Mouse (Mus musculus) hindbrain, embryonic 14.5 days (tissue): ENCODE results near the gene Dbr1. TPM values are rescaled to one million over a fixed set of nuclear protein-coding genes. Genes with fewer than 3 reads are reported as not detected.

ENCODE experiments used
- ATAC-seq: fragments of 200-750 bp; cut with Nextera tagmentation; 2 replicates; pipeline ENCODE4 v1.8.0; 2017; ENCODE audit warnings: moderate number of reproducible peaks, mild to moderate bottlenecking, moderate TSS enrichment, moderate library complexity; ENCODE audit not compliant: low FRiP score
- DNase-seq: peaks from one replicate; pipeline ENCODE4 v3.0.0-alpha.2; 2015; ENCODE audit warnings: low spot score
- H3K27ac ChIP-seq: fragments of 300-500 bp; sonication (generic); 2 replicates; pipeline ENCODE4 v1.5.1; 2014; ENCODE audit warnings: mild to moderate bottlenecking, moderate library complexity
- H3K27me3 ChIP-seq: fragments of 300-500 bp; sonication (generic); 2 replicates; pipeline ENCODE4 v1.6.1; 2014; ENCODE audit warnings: mild to moderate bottlenecking, low read length, mixed read lengths; ENCODE audit not compliant: control insufficient read depth, insufficient read depth
- H3K36me3 ChIP-seq: fragments of 300-500 bp; sonication (generic); replicated peaks from 2 replicates; pipeline ENCODE4 v1.6.1; 2014; ENCODE audit not compliant: control insufficient read depth, insufficient read depth
- H3K4me1 ChIP-seq: fragments of 300-500 bp; sonication (generic); replicated peaks from 2 replicates; pipeline ENCODE4 v1.6.1; 2014; ENCODE audit warnings: antibody characterized with exemption, low read length, mixed read lengths; ENCODE audit not compliant: control insufficient read depth, insufficient read depth
- H3K4me2 ChIP-seq: fragments of 300-500 bp; sonication (generic); replicated peaks from 2 replicates; pipeline ENCODE4 v1.6.1; 2014; ENCODE audit warnings: mild to moderate bottlenecking, moderate library complexity
- H3K4me3 ChIP-seq: fragments of 300-500 bp; sonication (generic); replicated peaks from 2 replicates; pipeline ENCODE4 v1.5.1; 2014; ENCODE audit warnings: mild to moderate bottlenecking, low read length
- H3K9ac ChIP-seq: fragments of 300-500 bp; sonication (generic); 2 replicates; pipeline ENCODE4 v1.6.1; 2014
- H3K9me3 ChIP-seq: fragments of 300-500 bp; sonication (generic); 2 replicates; pipeline ENCODE4 v1.6.1; 2016; ENCODE audit warnings: low read length; ENCODE audit not compliant: control insufficient read depth
- whole genome bisulfite sequencing: fragments of 180-500 bp; shearing (Covaris S2); extraction: QIAGEN DNeasy Blood & Tissue Kit; methylation state at CpG from one replicate; pipeline ENCODE4 v1.1.7; 2014; 5-methylcytosine and 5-hydroxymethylcytosine counted together
- polyA plus RNA-seq: library from polyadenylated mRNA; unstranded; fragments of >200 nt; fragmentation: Nextera tagmentation; extraction: Ambion mirVana; gene quantifications from 2 replicates; pipeline ENCODE4 v1.2.1, GENCODE M21; 2014

Gene Dbr1
- polyA plus RNA-seq, 1 experiment from 2014 or later, result 22.1 TPM

DNA sequence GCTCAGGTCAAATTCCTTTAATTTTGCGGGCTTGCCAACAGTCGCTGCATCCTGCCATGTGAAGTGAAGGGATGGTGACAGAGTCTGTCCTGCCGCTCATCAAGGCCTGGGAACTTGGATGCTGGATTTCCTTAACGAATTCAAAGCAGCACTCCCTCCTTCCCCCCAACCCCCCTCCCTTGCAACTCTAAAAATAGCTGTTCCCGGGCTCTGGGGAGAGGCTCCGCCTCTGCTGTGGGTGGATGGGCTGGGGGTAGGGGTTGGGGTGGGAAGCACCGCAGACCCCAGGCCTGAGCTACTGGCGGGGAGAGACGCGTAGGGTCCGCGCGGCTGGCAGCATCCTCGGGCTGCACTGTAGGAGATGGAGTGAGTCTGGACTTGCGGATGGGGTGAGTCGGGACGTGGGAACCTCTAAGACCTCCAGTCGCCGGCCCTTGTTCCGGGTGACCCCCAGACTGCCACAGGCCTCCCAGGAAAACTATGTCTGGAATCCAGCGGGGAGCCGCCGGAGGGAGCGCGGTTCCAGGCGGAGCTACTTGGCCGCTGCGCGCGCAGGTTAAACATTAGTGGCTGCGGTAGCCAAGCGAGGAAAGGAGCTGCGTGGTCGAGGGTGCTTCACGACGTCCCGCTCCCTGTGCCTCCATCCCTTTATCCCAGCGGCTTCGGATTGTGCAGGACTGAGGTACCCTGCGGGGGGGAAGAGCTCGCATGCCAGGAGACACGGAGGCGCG lies 53.8 kb downstream of the Dbr1 start, which contains the start of gene Dzip1l:
Gene Dzip1l, plus strand, starts transcription at position 216 of the 731 bp plus-strand sequence.
- Histone ChIP-seq H3K9me3 (no peaks in the 10 kb centered on the region), H3K4me3 (peak within 1 kb of the TSS; percentile 52), H3K9ac (peak within 1 kb of the TSS; percentile 62), H3K27me3 (no peaks in the 10 kb centered on the region), H3K4me1 (peaks cover 17% of the 10 kb centered on the region), H3K36me3 (no peaks in the 10 kb centered on the region), H3K27ac (peak within 1 kb of the TSS; percentile 70), H3K4me2 (peak within 1 kb of the TSS; percentile 68)
- DNase-seq, result peak; percentile 74
- ATAC-seq, result peak; percentile 90
- WGBS, result under 1% methylated on average over 44 of the region's 44 CpGs

DNA sequence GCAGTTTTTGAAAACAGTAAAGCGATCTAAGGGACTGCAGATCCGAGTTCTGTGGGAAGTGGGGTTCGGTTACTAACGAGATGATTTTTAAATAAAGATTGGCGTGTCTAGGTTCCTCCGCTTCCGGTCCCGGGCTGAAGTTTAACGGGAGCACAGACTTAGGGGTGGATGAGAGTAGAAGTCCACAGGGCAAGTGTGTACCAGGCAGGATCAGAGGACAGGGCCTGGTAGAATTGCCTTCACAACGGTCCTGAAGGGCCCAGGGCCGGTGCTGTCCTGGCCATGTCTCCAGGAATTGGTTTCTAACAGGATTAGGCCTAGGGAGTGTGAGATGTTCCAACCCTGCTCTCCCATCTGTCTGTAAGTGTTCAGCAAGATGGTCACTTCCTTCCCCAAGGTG lies 54.5 kb downstream of the Dbr1 start:
- no peaks in the 10 kb centered on the region for H3K36me3 ChIP-seq
- peak; percentile 30 for DNase-seq
- peak; percentile 19; the same call in 1 of the 2 replicates for ATAC-seq
- WGBS, result under 1% methylated on average over 11 of the region's 11 CpGs
- no peaks in the 10 kb centered on the region for H3K9me3 ChIP-seq
- peak overlapping the region; percentile 68 for H3K4me2 ChIP-seq
- H3K9ac ChIP-seq, result peak overlapping the region; percentile 62
- peak overlapping the region; percentile 52 for H3K4me3 ChIP-seq
- H3K27me3 ChIP-seq, result no peaks in the 10 kb centered on the region
- peaks cover 17% of the 10 kb centered on the region for H3K4me1 ChIP-seq
- peak overlapping the region; percentile 70 for H3K27ac ChIP-seq

DNA sequence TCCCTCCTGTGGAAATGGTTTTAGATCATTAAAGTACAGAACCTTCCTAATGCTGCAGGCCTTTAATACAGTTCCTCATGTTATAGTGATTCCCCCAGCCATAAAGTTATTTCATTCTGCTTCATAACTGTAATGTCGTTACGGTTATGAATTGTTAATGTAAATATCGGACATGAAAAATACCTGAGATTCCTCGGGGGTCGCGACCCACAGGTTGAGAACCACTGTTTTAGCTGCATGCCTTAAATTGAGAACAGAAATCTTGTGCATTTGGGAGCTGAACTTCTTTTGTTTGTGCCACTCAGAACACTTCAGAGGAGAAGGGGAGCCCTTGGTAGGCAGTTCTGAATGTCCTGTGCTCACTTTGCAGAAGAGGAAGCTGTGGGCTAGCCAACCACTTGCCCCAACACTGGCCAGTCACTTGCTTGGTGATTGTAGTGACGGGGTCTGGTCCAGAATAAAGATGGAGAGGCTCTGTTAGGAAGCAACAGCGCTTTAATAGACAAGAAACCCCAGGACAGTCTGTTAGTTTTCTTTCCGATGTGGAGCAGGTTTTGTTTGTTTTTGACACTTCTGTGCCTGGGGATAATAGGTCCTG lies 55.0 kb downstream of the Dbr1 start:
- H3K9ac ChIP-seq, result peak overlapping the region; percentile 62
- H3K4me1 ChIP-seq, result peaks cover 17% of the 10 kb centered on the region
- H3K4me3 ChIP-seq, result peak overlapping the region; percentile 52
- H3K27ac ChIP-seq, result peak overlapping the region; percentile 70
- 44% methylated on average over 9 of the region's 9 CpGs for WGBS
- ATAC-seq, result no peak
- H3K36me3 ChIP-seq, result no peaks in the 10 kb centered on the region
- no peak for DNase-seq
- H3K27me3 ChIP-seq, result no peaks in the 10 kb centered on the region
- H3K4me2 ChIP-seq, result peak overlapping the region; percentile 68
- H3K9me3 ChIP-seq, result no peaks in the 10 kb centered on the region

DNA sequence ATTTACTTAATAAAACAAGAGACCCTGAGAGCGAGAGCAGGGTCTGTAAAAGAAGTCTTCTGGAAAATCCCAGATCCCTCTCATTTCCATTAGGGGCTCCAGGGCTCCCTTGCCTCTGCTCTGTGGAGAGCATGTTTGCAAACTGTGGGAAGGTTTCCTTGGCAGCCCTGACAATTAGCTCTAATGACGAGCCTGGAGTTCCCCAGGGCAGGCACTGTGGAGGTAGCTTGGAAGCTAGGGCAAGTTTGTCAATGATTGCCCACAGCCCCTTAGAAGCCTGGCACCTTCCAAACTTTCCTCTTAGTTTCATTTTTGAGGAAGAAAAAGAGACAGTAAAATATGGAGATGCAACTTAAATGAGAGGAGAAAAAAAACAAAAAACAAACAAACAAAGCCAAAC lies 56.2 kb downstream of the Dbr1 start:
- peak overlapping the region; percentile 37 for H3K4me2 ChIP-seq
- no peaks in the 10 kb centered on the region for H3K27me3 ChIP-seq
- peak; percentile 59 for DNase-seq
- H3K9me3 ChIP-seq, result no peaks in the 10 kb centered on the region
- H3K27ac ChIP-seq, result peak overlapping the region; percentile 39
- ATAC-seq, result no peak
- H3K4me1 ChIP-seq, result peaks cover 17% of the 10 kb centered on the region
- 13% methylated on average over 2 of the region's 2 CpGs for WGBS
- no peaks in the 10 kb centered on the region for H3K36me3 ChIP-seq
- H3K9ac ChIP-seq, result no peak overlapping the region; the same call in 1 of the 2 replicates
- H3K4me3 ChIP-seq, result no peak overlapping the region

DNA sequence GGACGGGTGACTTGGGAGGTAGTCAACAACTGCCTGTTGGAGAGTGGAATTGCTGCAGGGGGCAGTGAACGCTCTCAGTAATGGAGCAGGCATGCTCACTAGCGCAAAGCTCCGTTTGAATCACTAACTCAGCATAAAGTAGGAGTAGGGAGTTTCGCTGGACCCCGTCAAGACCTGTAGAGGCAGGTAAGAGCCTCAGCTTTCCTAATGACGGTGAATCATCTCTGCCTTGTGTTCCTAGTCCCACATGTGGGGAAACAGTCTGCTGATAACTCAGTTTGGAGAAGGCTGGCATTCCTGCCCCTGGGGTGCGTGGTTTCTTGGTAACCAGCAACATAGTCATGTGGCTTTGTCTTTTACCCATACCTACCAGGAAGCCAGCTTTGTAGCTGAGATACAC lies 56.7 kb downstream of the Dbr1 start:
- peaks cover 17% of the 10 kb centered on the region for H3K4me1 ChIP-seq
- no peaks in the 10 kb centered on the region for H3K27me3 ChIP-seq
- no peaks in the 10 kb centered on the region for H3K9me3 ChIP-seq
- WGBS, result 26% methylated on average over 8 of the region's 8 CpGs
- 0 out of 2 replicates have a peak, but pooled peaks cover under 1% of the 10 kb centered on the region for H3K36me3 ChIP-seq
- ATAC-seq (no peak), DNase-seq (peak; percentile 39)
- no peak overlapping the region for H3K4me3 ChIP-seq
- peak overlapping the region; percentile 39 for H3K27ac ChIP-seq
- H3K9ac ChIP-seq, result no peak overlapping the region
- peak overlapping the region; percentile 37 for H3K4me2 ChIP-seq

Other genes starting within 250 kb of the Dbr1 start
- gene Esyt3, start 217.2 kb upstream of the Dbr1 start, polyA plus RNA-seq, result 0.76 and 1.1 TPM in 2 replicates
- 55.3 and 62.9 TPM in 2 replicates for gene Mras, start 138.4 kb upstream of the Dbr1 start, polyA plus RNA-seq
- 0.61 and 1.5 TPM in 2 replicates for gene Nme9, start 124.3 kb upstream of the Dbr1 start, polyA plus RNA-seq
- gene Armc8, start 6.9 kb upstream of the Dbr1 start, polyA plus RNA-seq, result 78.3 and 83.0 TPM in 2 replicates
- gene A4gnt, start 36.7 kb downstream of the Dbr1 start, polyA plus RNA-seq, result not detected in 2 replicates
- 6.6 and 7.9 TPM in 2 replicates for gene Dzip1l, start 53.7 kb downstream of the Dbr1 start, polyA plus RNA-seq
- not detected in 2 replicates for gene Cldn18, start 141.5 kb downstream of the Dbr1 start, polyA plus RNA-seq